Mouse (Mus musculus) heart, adult 2 months (tissue): ENCODE measurements around the gene Ppp6r3. TPM values are rescaled to one million over a fixed set of nuclear protein-coding genes. Genes with fewer than 3 reads are reported as not detected.

Experiments used
- DNase-seq, 2 experiments: peaks; one replicate each; pipeline ENCODE4 v3.0.0; 2021
- H3K27ac ChIP-seq: fragments of 200-600 bp; 2 replicates; pipeline ENCODE4 v1.8.1; 2022
- H3K27me3 ChIP-seq: fragments of 200-500 bp; 2 replicates; pipeline ENCODE4 v1.6.1; 2012; ENCODE audit warnings: mild to moderate bottlenecking, low read length, inconsistent platforms, mixed read lengths; ENCODE audit not compliant: control insufficient read depth, insufficient read depth
- H3K36me3 ChIP-seq: fragments of 200-500 bp; 2 replicates; pipeline ENCODE4 v1.6.1; 2012; ENCODE audit warnings: low read length, inconsistent platforms; ENCODE audit not compliant: control insufficient read depth, insufficient read depth
- H3K4me1 ChIP-seq: fragments of 200-500 bp; 2 replicates; pipeline ENCODE4 v1.6.1; 2011; ENCODE audit warnings: low read length; ENCODE audit not compliant: control insufficient read depth, insufficient read depth
- H3K4me3 ChIP-seq: fragments of 200-600 bp; 2 replicates; pipeline ENCODE4 v1.8.1; 2022
- H3K79me2 ChIP-seq: fragments of 200-500 bp; replicated peaks from 2 replicates; pipeline ENCODE4 v1.6.1; 2012; ENCODE audit warnings: mild to moderate bottlenecking, inconsistent platforms, low read length, moderate library complexity, mixed read lengths; ENCODE audit not compliant: control insufficient read depth, insufficient read depth
- H3K9ac ChIP-seq: fragments of 200-500 bp; 2 replicates; pipeline ENCODE4 v1.6.1; 2012; ENCODE audit warnings: low read depth, mild to moderate bottlenecking, control low read depth, inconsistent platforms, low read length, mixed read lengths
- CTCF ChIP-seq: fragments of 200-600 bp; IDR thresholded peaks from 2 replicates; pipeline ENCODE4 v1.8.1; 2022; ENCODE audit warnings: antibody characterized with exemption, mild to moderate bottlenecking, moderate library complexity
- EP300 ChIP-seq: fragments of 200-500 bp; IDR thresholded peaks from 2 replicates; pipeline ENCODE4 v1.6.1; 2011; ENCODE audit warnings: low read depth, low read length, control low read depth; ENCODE audit not compliant: insufficient read depth
- POLR2A ChIP-seq: fragments of 200-500 bp; IDR thresholded peaks from 2 replicates; pipeline ENCODE4 v1.6.1; 2011; ENCODE audit warnings: mild to moderate bottlenecking, low read depth, low read length, control low read depth; ENCODE audit not compliant: insufficient read depth
- WGBS: fragments of 180-500 bp; shearing (Covaris S2); methylation state at CpG from one replicate; pipeline ENCODE4 v1.1.7; 2018; 5-methylcytosine and 5-hydroxymethylcytosine counted together
- intact Hi-C: fragments of 180-260 bp; cut with DNase I; formaldehyde crosslinking; loops from one replicate; pipeline ENCODE4 v1.15.1; 2025
- polyA plus RNA-seq: library from polyadenylated mRNA; depleted of rRNA; stranded (reverse); fragments of >200 nt; gene quantifications from 2 replicates; pipeline ENCODE4 v1.2.3, GENCODE M21; 2012
- total RNA-seq, 2 experiments: library from RNA; stranded (reverse); gene quantifications; 2 replicates each; pipeline ENCODE4 v1.2.3; 2021

Ppp6r3 gene
- total and polyA plus RNA-seq, 3 experiments: 45.8 to 79.3 (median 72.9) TPM

GRCm38 (mm10) chr19:3431969-3432368 lies 143.6 kb downstream of the Ppp6r3 start:
- WGBS: 57% methylated on average over 2 of the region's 2 CpGs
- DNase-seq: no peak
- Histone ChIP-seq H3K36me3 (no peaks in the 10 kb centered on the region), H3K79me2 (no peaks in the 10 kb centered on the region), H3K9ac (no peak overlapping the region), H3K27ac (no peak overlapping the region), H3K27me3 (no peaks in the 10 kb centered on the region), H3K4me1 (no peaks in the 10 kb centered on the region), H3K4me3 (no peak overlapping the region)
- intact Hi-C loops: no loop called here
- TF ChIP-seq CTCF (no peak), EP300 (no peak), POLR2A (no peak)

GRCm38 (mm10) chr19:3431066-3431465 lies 144.5 kb downstream of the Ppp6r3 start:
- H3K79me2 ChIP-seq: no peaks in the 10 kb centered on the region
- WGBS: 76% methylated on average over 7 of the region's 7 CpGs
- no peak overlapping the region for H3K27ac ChIP-seq
- H3K4me3 ChIP-seq: no peak overlapping the region
- DNase-seq: no peak
- H3K9ac ChIP-seq: no peak overlapping the region
- no peaks in the 10 kb centered on the region for H3K36me3 ChIP-seq
- H3K27me3 ChIP-seq: no peaks in the 10 kb centered on the region
- intact Hi-C loops: no loop called here
- H3K4me1 ChIP-seq: no peaks in the 10 kb centered on the region
- no peak for TF ChIP-seq POLR2A
- TF ChIP-seq CTCF: no peak
- no peak for TF ChIP-seq EP300

- intact Hi-C loops: no loop called here
- TF ChIP-seq CTCF (0 out of 2 replicates have a peak, but pooled peaks have one; percentile 4), POLR2A (no peak), EP300 (0 out of 2 replicates have a peak, but pooled peaks have one; percentile 24)
- Histone ChIP-seq H3K9ac (no peak overlapping the region), H3K79me2 (no peaks in the 10 kb centered on the region), H3K27me3 (no peaks in the 10 kb centered on the region), H3K36me3 (no peaks in the 10 kb centered on the region), H3K4me3 (no peak overlapping the region), H3K27ac (no peak overlapping the region), H3K4me1 (no peaks in the 10 kb centered on the region)
- 64% methylated on average over 7 of the region's 7 CpGs for WGBS
- DNase-seq: no peak
These were observed 146.3 kb downstream of the Ppp6r3 start for GRCm38 (mm10) chr19:3429156-3429816.

GRCm38 (mm10) chr19:3428057-3428830 lies 147.3 kb downstream of the Ppp6r3 start:
- DNase-seq: no peak
- WGBS: 75% methylated on average over 15 of the region's 15 CpGs
- intact Hi-C loops: no loop called here
- Histone ChIP-seq H3K27ac (no peak overlapping the region), H3K36me3 (no peaks in the 10 kb centered on the region), H3K27me3 (no peaks in the 10 kb centered on the region), H3K4me3 (no peak overlapping the region), H3K79me2 (no peaks in the 10 kb centered on the region), H3K4me1 (no peaks in the 10 kb centered on the region), H3K9ac (no peak overlapping the region)
- TF ChIP-seq POLR2A (no peak), EP300 (no peak), CTCF (no peak)

GRCm38 (mm10) chr19:3424214-3424613 lies 151.3 kb downstream of the Ppp6r3 start:
- H3K4me1 ChIP-seq: no peaks in the 10 kb centered on the region
- no peak overlapping the region for H3K27ac ChIP-seq
- intact Hi-C loops: no loop called here
- 75% methylated on average over 2 of the region's 2 CpGs for whole genome bisulfite sequencing
- TF ChIP-seq EP300 (no peak), CTCF (no peak), POLR2A (no peak)
- H3K36me3 ChIP-seq: no peaks in the 10 kb centered on the region
- H3K9ac ChIP-seq: no peak overlapping the region
- DNase-seq: no peak
- H3K27me3 ChIP-seq: no peaks in the 10 kb centered on the region
- no peaks in the 10 kb centered on the region for H3K79me2 ChIP-seq
- H3K4me3 ChIP-seq: no peak overlapping the region

- intact Hi-C loops: no loop called here
- 38% methylated on average over 4 of the region's 4 CpGs for WGBS
- Histone ChIP-seq H3K4me3 (no peak overlapping the region), H3K36me3 (no peaks in the 10 kb centered on the region), H3K27me3 (no peaks in the 10 kb centered on the region), H3K79me2 (no peaks in the 10 kb centered on the region), H3K4me1 (no peaks in the 10 kb centered on the region), H3K9ac (no peak overlapping the region), H3K27ac (no peak overlapping the region)
- DNase-seq: peak in 1 of 2 experiments; percentile 23
- no peak for TF ChIP-seq CTCF
- no peak for TF ChIP-seq POLR2A
- no peak for TF ChIP-seq EP300
These were observed 152.6 kb downstream of the Ppp6r3 start for GRCm38 (mm10) chr19:3422981-3423380.
